Mouse (Mus musculus): Measurements from ENCODE around the gene Fam131a. TPM values are rescaled to one million over a fixed set of nuclear protein-coding genes. Genes with fewer than 3 reads are reported as not detected.

The Fam131a gene
- polyA plus RNA-seq, 1 experiment, result 123 TPM

- Histone ChIP-seq H3K4me3 (replicated peaks; ENCODE audit: insufficient read depth, low read depth, low read length) (no peak overlapping the region), H3K27ac (ENCODE audit: insufficient read depth, low read length) (no peak overlapping the region), H3K27me3 (ENCODE audit: control insufficient read depth, insufficient read depth, low read length) (no peaks in the 10 kb centered on the region), H3K4me1 (ENCODE audit: control insufficient read depth, insufficient read depth, low read length) (peaks cover 13% of the 10 kb centered on the region)
- no peak for DNase-seq
- TF ChIP-seq POLR2A (IDR thresholded peaks at IDR 0.05; ENCODE audit: borderline replicate concordance, insufficient read depth, low read length) (no peak), CTCF (IDR thresholded peaks at IDR 0.05; ENCODE audit: borderline replicate concordance, insufficient read depth, low read depth, low read length) (no peak)
- WGBS, result 48% methylated on average over 5 of the region's 5 CpGs
These were observed 37.3 kb downstream of the Fam131a start for GRCm38 (mm10) chr16:20730293-20730711.

- peak in 1 of 2 experiments; percentile 33 for DNase-seq
- no peaks in the 10 kb centered on the region for H3K27me3 ChIP-seq (ENCODE audit: control insufficient read depth, insufficient read depth, low read length)
- TF ChIP-seq POLR2A (IDR thresholded peaks at IDR 0.05; ENCODE audit: borderline replicate concordance, insufficient read depth, low read length), result no peak
- TF ChIP-seq CTCF (IDR thresholded peaks at IDR 0.05; ENCODE audit: borderline replicate concordance, insufficient read depth, low read depth, low read length), result no peak
- 56% methylated on average over 5 of the region's 5 CpGs for WGBS
- H3K27ac ChIP-seq (ENCODE audit: insufficient read depth, low read length), result peak overlapping the region; percentile 22; the same call in 1 of the 2 replicates
- peaks cover 23% of the 10 kb centered on the region for H3K4me1 ChIP-seq (ENCODE audit: control insufficient read depth, insufficient read depth, low read length)
- H3K4me3 ChIP-seq (replicated peaks; ENCODE audit: insufficient read depth, low read depth, low read length), result no peak overlapping the region
These were observed 38.6 kb downstream of the Fam131a start for GRCm38 (mm10) chr16:20731688-20732087.

- DNase-seq, result no peak
- H3K27ac ChIP-seq (ENCODE audit: insufficient read depth, low read length), result peak overlapping the region; percentile 31
- 3% methylated on average over 30 of the region's 30 CpGs for WGBS
These were observed 39.3 kb downstream of the Fam131a start for GRCm38 (mm10) chr16:20732251-20732924.

GRCm38 (mm10) chr16:20732925-20733730, 40.1 kb downstream of the Fam131a start, which contains the start of gene Chrd:
Gene Chrd, plus strand, starts transcription at chr16:20733127.
- H3K4me1 ChIP-seq (ENCODE audit: control insufficient read depth, insufficient read depth, low read length), result peaks cover 26% of the 10 kb centered on the region
- WGBS, result under 1% methylated on average over 60 of the region's 70 CpGs
- peak within 1 kb of the TSS; percentile 83 for H3K27ac ChIP-seq (ENCODE audit: insufficient read depth, low read length)
- H3K4me3 ChIP-seq (replicated peaks; ENCODE audit: insufficient read depth, low read depth, low read length), result peak within 1 kb of the TSS; percentile 80
- H3K27me3 ChIP-seq (ENCODE audit: control insufficient read depth, insufficient read depth, low read length), result no peaks in the 10 kb centered on the region
- TF ChIP-seq POLR2A (IDR thresholded peaks at IDR 0.05; ENCODE audit: borderline replicate concordance, insufficient read depth, low read length) (peak; percentile 42; the same call in 1 of the 2 replicates), CTCF (IDR thresholded peaks at IDR 0.05; ENCODE audit: borderline replicate concordance, insufficient read depth, low read depth, low read length) (no peak)
- DNase-seq, result peak; percentile 78 to 82

More at GRCm38 (mm10) chr16:20732251-20732924, 39.3 kb downstream of the Fam131a start:
- Histone ChIP-seq H3K4me3 (replicated peaks; ENCODE audit: insufficient read depth, low read depth, low read length) (peak overlapping the region; percentile 80), H3K27me3 (ENCODE audit: control insufficient read depth, insufficient read depth, low read length) (no peaks in the 10 kb centered on the region), H3K4me1 (ENCODE audit: control insufficient read depth, insufficient read depth, low read length) (peaks cover 26% of the 10 kb centered on the region)
- TF ChIP-seq CTCF (IDR thresholded peaks at IDR 0.05; ENCODE audit: borderline replicate concordance, insufficient read depth, low read depth, low read length), result no peak
- TF ChIP-seq POLR2A (IDR thresholded peaks at IDR 0.05; ENCODE audit: borderline replicate concordance, insufficient read depth, low read length), result no peak

GRCm38 (mm10) chr16:20733731-20734730, 41.0 kb downstream of the Fam131a start, which contains the start of gene Thpo:
Gene Thpo, minus strand, starts transcription at chr16:20734511.
- peak within 1 kb of the TSS; percentile 78 for H3K27ac ChIP-seq (ENCODE audit: insufficient read depth, low read length)
- TF ChIP-seq CTCF (IDR thresholded peaks at IDR 0.05; ENCODE audit: borderline replicate concordance, insufficient read depth, low read depth, low read length) (no peak), POLR2A (IDR thresholded peaks at IDR 0.05; ENCODE audit: borderline replicate concordance, insufficient read depth, low read length) (no peak)
- 10% methylated on average over 45 of the region's 45 CpGs for WGBS
- no peaks in the 10 kb centered on the region for H3K27me3 ChIP-seq (ENCODE audit: control insufficient read depth, insufficient read depth, low read length)
- H3K4me1 ChIP-seq (ENCODE audit: control insufficient read depth, insufficient read depth, low read length), result peaks cover 26% of the 10 kb centered on the region
- peak; percentile 42 to 55 for DNase-seq
- peak within 1 kb of the TSS; percentile 80 for H3K4me3 ChIP-seq (replicated peaks; ENCODE audit: insufficient read depth, low read depth, low read length)

GRCm38 (mm10) chr16:20735651-20736050, 42.6 kb downstream of the Fam131a start:
- WGBS, result 51% methylated on average over 5 of the region's 5 CpGs

GRCm38 (mm10) chr16:20736168-20736567, 43.1 kb downstream of the Fam131a start:
- peaks cover 26% of the 10 kb centered on the region for H3K4me1 ChIP-seq (ENCODE audit: control insufficient read depth, insufficient read depth, low read length)
- DNase-seq, result no peak
- H3K27me3 ChIP-seq (ENCODE audit: control insufficient read depth, insufficient read depth, low read length), result no peaks in the 10 kb centered on the region
- H3K27ac ChIP-seq (ENCODE audit: insufficient read depth, low read length), result no peak overlapping the region
- no peak for TF ChIP-seq POLR2A (IDR thresholded peaks at IDR 0.05; ENCODE audit: borderline replicate concordance, insufficient read depth, low read length)
- TF ChIP-seq CTCF (IDR thresholded peaks at IDR 0.05; ENCODE audit: borderline replicate concordance, insufficient read depth, low read depth, low read length), result no peak
- no peak overlapping the region for H3K4me3 ChIP-seq (replicated peaks; ENCODE audit: insufficient read depth, low read depth, low read length)
- WGBS, result 36% methylated on average over 7 of the region's 7 CpGs

More at GRCm38 (mm10) chr16:20735651-20736050, 42.6 kb downstream of the Fam131a start:
- Histone ChIP-seq H3K27me3 (ENCODE audit: control insufficient read depth, insufficient read depth, low read length) (no peaks in the 10 kb centered on the region), H3K4me1 (ENCODE audit: control insufficient read depth, insufficient read depth, low read length) (peaks cover 26% of the 10 kb centered on the region), H3K4me3 (replicated peaks; ENCODE audit: insufficient read depth, low read depth, low read length) (no peak overlapping the region), H3K27ac (ENCODE audit: insufficient read depth, low read length) (no peak overlapping the region)
- TF ChIP-seq POLR2A (IDR thresholded peaks at IDR 0.05; ENCODE audit: borderline replicate concordance, insufficient read depth, low read length), result no peak
- TF ChIP-seq CTCF (IDR thresholded peaks at IDR 0.05; ENCODE audit: borderline replicate concordance, insufficient read depth, low read depth, low read length), result no peak
- DNase-seq, result no peak

Measured in cerebellum, adult 2 months (tissue).